Mouse (Mus musculus): Measurements from ENCODE around the gene Pemt.

Gene Pemt

GRCm38 (mm10) chr11:59941391-59941790, 104.9 kb downstream of the Pemt start:
- no peak for DNase-seq

DNA sequence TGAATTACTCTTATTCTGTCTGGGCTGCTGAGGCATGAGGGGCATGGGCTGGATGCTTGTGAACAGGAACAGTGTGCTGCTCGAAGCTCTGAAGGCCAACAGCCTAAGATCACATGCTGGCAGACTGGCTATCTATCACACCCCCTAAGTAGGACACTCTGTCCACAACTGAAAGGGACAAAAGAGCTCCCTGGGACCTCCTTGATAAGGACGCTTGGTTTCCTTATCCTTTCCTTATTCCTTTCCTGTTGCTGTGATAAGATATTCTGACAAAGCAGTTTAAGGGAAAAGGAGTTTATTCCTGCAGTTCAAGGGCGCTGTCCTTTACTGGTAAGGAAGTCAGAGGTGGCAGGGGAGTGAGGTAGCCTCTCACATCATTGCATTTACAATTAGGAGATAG, 105.6 kb downstream of the Pemt start:
- no peak for DNase-seq

DNA sequence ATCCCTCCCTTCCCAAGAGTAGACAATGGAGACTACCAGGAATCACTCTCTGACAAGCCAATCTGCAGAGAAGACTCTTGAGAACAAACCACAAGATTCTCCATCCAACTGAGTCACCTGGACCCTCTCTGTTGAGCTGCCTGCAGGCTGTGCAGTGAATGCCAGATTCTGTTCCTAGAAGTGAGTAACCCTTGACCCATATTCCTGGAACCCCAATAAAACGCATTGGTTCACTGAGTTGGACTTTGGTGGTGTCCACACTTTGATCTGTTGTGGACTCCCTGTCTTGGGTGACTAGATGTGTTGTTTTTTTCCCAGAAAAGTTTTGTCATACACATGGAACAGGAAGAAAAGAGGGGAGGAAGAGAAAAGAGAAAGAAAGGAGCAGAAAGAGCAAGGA, 106.5 kb downstream of the Pemt start:
- DNase-seq: no peak

GRCm38 (mm10) chr11:59937615-59938014, 108.7 kb downstream of the Pemt start:
- no peak for DNase-seq

- no peak for DNase-seq
These were observed 109.3 kb downstream of the Pemt start for GRCm38 (mm10) chr11:59937023-59937422.

- no peak for DNase-seq
These were observed 112.3 kb downstream of the Pemt start for GRCm38 (mm10) chr11:59933943-59934342.

GRCm38 (mm10) chr11:59932560-59933337, 113.5 kb downstream of the Pemt start:
- DNase-seq: no peak

DNA sequence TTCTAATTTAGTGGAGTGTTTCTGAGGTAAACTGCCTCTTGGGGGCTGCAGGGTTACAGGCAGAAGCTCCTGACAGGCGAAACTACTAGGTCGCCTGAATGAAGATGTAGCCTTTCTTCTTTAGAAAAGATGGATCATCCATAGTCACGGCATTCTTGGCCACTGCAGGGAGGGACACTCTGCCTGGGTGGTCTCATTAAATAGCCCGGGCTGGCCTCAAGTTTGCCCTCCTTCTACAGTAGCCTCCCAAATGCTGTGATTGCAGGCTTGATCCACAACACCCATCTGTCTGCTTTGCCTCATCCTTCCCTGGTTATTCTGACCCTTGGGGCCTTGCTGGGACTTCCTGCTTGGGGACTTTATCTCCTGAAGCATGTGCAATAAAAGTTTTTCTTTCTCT, 116.3 kb downstream of the Pemt start:
- no peak for DNase-seq

GRCm38 (mm10) chr11:59921265-59921664, 125.0 kb downstream of the Pemt start:
- no peak for DNase-seq

All from cerebellum, adult 11 months (tissue).